Mouse (Mus musculus): ENCODE data around the gene Olfr667.
"Not testable (repeated sequence)": the region's sequence is repeated elsewhere in the genome, so short reads cannot be mapped to it uniquely, and the experiment has no call there.

Olfr667 gene

DNA sequence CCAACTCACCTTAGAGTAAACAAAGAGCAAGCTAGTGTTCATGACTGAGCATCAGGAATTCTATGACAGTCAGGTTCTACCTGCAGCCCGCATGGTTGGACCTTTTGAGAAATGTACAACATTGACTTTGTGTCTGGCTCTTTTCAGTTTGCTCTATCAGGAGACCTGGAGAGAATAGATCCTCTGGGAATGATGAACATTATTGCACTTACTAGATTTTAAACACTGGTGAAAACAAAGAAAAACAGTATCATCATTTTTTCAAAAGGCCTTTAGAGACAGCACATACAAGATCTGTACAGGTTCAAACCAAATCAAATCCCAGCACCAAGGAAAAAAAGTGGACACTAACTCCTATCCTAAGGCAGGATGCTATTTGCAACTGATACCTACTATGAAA, at the start of gene Olfr667:
Gene Olfr667 (minus strand): TSS at position 101 of the 400 bp plus-strand sequence.
- no peak for DNase-seq (ENCODE audit: low spot score)

DNA sequence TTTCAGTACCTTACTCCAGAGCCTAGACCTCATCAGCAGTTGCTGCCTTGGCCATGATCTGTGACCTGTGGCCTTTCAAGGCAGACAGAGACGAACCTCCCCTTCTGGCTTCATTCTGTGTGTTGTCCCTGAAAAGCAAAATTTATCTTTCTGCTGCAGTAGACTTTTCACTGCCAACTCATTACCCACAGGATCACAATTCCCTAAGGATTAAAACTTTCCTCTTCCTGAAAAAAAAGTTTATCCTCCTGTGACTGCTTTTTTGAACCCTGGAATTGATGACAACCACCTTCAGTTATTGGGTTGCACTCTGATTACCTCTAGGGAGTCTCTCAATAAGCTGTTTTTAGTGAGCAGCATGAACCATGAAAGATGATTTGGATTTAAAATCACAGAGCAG, 41.2 kb upstream of the Olfr667 start, which contains the start of gene Olfr670:
Gene Olfr670 (minus strand): TSS at position 101 of the 400 bp plus-strand sequence.
- no peak for DNase-seq (ENCODE audit: low spot score)

DNA sequence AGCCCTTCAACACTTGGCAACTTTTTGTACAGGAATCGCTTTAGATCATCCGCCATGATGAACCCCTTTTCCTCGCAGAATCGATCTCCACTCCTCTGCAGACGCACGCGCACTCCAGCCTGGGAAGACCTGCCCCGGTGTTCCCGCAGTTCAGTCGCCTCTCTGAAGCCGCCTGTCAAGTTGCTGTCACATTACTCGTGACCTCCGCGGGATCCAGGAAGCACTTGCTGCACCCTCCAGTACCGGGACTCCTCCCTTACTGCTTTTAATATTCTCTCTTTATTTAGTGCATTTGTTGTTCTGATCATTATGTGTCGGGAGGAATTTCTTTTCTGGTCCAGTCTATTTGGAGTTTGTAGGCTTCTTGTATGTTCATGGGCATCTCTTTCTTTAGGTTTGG, 29.0 kb upstream of the Olfr667 start:
- not testable (repeated sequence) for DNase-seq (ENCODE audit: low spot score)

DNA sequence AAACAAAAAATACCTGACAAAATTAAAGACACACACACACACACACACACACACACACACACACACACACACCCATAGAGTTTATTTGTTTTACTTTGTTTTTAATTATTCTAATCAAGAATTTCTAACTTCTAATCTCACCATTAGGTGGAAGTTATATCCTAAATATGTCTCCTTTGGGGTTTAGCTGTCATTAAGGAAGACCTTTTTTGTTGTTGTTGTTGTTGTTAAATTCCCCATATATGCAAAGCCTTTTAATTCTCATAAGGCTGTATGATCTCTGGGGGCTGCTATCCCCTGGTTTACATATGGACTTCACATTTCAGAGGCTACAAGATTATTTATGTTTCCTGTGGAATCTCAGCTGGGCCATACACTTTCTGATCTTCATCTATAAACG, 12.7 kb upstream of the Olfr667 start, which contains the start of gene Olfr669:
Gene Olfr669 (plus strand): TSS at position 301 of the 400 bp plus-strand sequence.
- DNase-seq (ENCODE audit: low spot score): no peak

DNA sequence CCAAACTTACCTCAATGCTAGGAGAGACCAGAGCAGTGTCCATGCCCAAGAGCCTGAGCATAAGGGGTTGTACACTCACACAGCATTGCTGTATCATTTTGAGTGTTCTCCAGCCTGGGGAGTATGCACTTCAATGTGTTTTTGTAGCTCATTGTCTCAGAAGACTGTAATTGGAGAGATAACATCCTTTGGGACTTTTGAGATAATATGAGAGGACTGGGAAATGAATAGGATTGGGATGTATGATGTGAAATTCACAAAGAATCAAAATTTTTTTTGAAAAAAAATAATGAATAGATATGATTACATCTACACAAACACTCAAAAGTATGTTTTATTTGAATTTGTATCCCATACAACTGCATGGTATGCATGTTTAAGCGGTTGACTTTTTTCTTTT, 6.7 kb upstream of the Olfr667 start, which contains the start of gene Olfr668:
Gene Olfr668 (minus strand): TSS at position 101 of the 400 bp plus-strand sequence.
- no peak for DNase-seq (ENCODE audit: low spot score)

DNA sequence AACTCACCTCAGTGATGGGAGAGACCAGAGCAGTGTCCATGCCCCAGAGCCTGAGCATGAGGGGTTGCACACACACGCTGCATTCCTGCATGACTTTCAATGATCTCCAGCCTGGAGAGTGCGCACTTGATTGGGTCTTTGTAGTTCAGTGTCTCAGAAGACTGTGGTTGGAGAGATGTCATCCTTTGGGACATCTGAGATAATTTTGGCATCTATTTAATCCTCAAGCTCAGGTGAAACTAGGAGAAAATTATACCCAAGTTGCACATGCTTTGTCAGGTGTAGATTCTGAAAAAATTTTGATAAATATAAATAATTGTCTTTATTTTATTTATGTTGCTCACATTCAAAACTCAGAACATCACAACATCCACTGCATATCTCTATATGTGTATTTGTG, 25.4 kb downstream of the Olfr667 start, which contains the start of gene Olfr666:
Gene Olfr666 (minus strand): TSS at position 101 of the 400 bp plus-strand sequence.
- no peak for DNase-seq (ENCODE audit: low spot score)

DNA sequence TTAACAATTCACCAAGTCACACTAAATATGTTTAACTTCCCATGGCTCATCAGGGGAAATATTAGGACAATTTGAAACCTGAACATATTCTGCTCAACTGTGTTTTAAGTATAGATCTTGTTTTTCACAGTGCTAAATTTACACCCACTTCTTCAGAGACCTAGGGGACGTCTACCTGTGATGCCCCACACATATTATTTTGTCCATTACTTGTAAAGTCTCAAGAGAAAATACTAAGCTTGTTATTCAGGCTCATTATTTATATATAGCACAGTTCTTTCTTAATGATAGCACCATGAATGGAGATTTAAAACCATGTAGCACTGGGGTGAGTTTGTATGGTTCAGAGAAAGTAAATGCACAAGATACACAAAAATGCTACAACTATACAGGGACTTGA, 43.6 kb downstream of the Olfr667 start, which contains the start of gene Olfr665:
Gene Olfr665 (plus strand): TSS at position 301 of the 400 bp plus-strand sequence.
- no peak for DNase-seq (ENCODE audit: low spot score)

All from testis, postnatal 14 days (tissue).